9 mouse cellular contexts compared by ENCODE assay signal in the genomic region with DNA sequence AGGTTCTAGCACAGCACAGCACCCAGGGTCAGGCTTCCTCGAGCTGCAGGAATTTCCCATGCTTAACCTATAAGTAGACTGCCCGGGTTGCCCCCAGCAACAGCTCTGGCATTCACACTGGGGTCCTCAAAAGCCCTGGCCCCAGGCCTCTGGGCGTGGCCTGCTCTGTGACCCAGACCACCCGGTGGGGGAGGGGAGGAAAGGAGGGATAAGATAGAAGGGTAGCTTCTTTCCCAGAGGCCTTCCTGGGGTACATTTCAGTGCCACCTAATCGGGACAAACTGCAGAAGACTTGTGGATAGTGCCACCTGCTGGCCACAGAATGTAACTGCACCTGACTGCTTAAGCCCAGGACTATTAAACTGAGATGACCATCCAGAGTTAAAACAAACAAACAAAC. TPM values are rescaled to one million over a fixed set of nuclear protein-coding genes. Genes with fewer than 3 reads are reported as not detected.
DNase-seq lines count a peak whose midpoint lies in the region; ATAC-seq lines count a peak whose summit lies in the region.
"Had no signal": no experiment of that assay in that cellular context is flagged by ENCODE, and none has a peak within 500 bp of the region (broad histone marks: within the 10 kb centered on the region; RNA-seq: fewer than 3 reads in every experiment).

No protein-coding gene starts in this region.

- WGBS in forebrain, embryonic 14.5 days, result 3% methylated on average over 5 of the region's 5 CpGs
- 3% methylated on average over 5 of the region's 5 CpGs for WGBS in hindbrain, embryonic 15.5 days
- 11% methylated on average over 5 of the region's 5 CpGs for WGBS in limb, embryonic 10.5 days
- 2% methylated on average over 5 of the region's 5 CpGs for WGBS in midbrain, embryonic 12.5 days

- no peaks in the 10 kb centered on the region for H3K9me3 ChIP-seq in forebrain, embryonic 14.5 days (replicated peaks; ENCODE audit: control insufficient read depth, low read length)
- no peaks in the 10 kb centered on the region for H3K9me3 ChIP-seq in hindbrain, embryonic 15.5 days
- no peaks in the 10 kb centered on the region for H3K9me3 ChIP-seq in limb, embryonic 10.5 days (replicated peaks)
- H3K9me3 ChIP-seq in midbrain, embryonic 12.5 days, result no peaks in the 10 kb centered on the region

- H3K4me1 ChIP-seq in forebrain, embryonic 14.5 days (ENCODE audit: control insufficient read depth, insufficient read depth, low read length), result no peaks in the 10 kb centered on the region
- peaks cover 15% of the 10 kb centered on the region for H3K4me1 ChIP-seq in hindbrain, embryonic 15.5 days (replicated peaks)
- peaks cover 23% of the 10 kb centered on the region for H3K4me1 ChIP-seq in limb, embryonic 10.5 days
- peaks cover 11% of the 10 kb centered on the region for H3K4me1 ChIP-seq in midbrain, embryonic 12.5 days

- no peak overlapping the region for H3K4me2 ChIP-seq in forebrain, embryonic 14.5 days (ENCODE audit: low read length)
- no peak overlapping the region for H3K4me2 ChIP-seq in hindbrain, embryonic 15.5 days
- peak overlapping the region; percentile 10; the same call in 1 of the 2 replicates for H3K4me2 ChIP-seq in midbrain, embryonic 12.5 days (replicated peaks)

- H3K9ac ChIP-seq in forebrain, embryonic 14.5 days (ENCODE audit: low read length), result no peak overlapping the region
- H3K9ac ChIP-seq in hindbrain, embryonic 15.5 days, result no peak overlapping the region
- no peak overlapping the region for H3K9ac ChIP-seq in midbrain, embryonic 12.5 days (replicated peaks)

- peak; percentile 68 to 71 for DNase-seq in left cerebral cortex, adult 18-20 months (ENCODE audit: low spot score in 2 of 2)
- no peak for DNase-seq in left cerebral cortex, adult 8-10 months (ENCODE audit: low spot score in 2 of 2)
- DNase-seq in forebrain, embryonic 14.5 days (ENCODE audit: low spot score), result peak; percentile 83
- DNase-seq in limb, embryonic 10.5 days (ENCODE audit: low spot score), result peak; percentile 83
- peak; percentile 39 to 69 for DNase-seq in spleen, postnatal 10 days (ENCODE audit: low spot score in 2 of 2)

- H3K36me3 ChIP-seq in forebrain, embryonic 14.5 days (ENCODE audit: control insufficient read depth, insufficient read depth, low read length), result no peaks in the 10 kb centered on the region
- no peaks in the 10 kb centered on the region for H3K36me3 ChIP-seq in hindbrain, embryonic 15.5 days
- no peaks in the 10 kb centered on the region for H3K36me3 ChIP-seq in limb, embryonic 10.5 days
- H3K36me3 ChIP-seq in midbrain, embryonic 12.5 days, result no peaks in the 10 kb centered on the region

- ATAC-seq in cerebellum, adult (ENCODE audit: insufficient number of reproducible peaks, low FRiP score, low TSS enrichment), result peak; percentile 36
- ATAC-seq in forebrain, embryonic 14.5 days, result peak; percentile 45
- peak; percentile 37; the same call in 1 of the 2 replicates for ATAC-seq in hindbrain, embryonic 15.5 days (ENCODE audit: low FRiP score, low read depth)
- ATAC-seq in midbrain, embryonic 12.5 days (ENCODE audit: low FRiP score, low read depth), result peak; percentile 65

- H3K27me3 ChIP-seq in forebrain, embryonic 14.5 days (replicated peaks; ENCODE audit: control insufficient read depth, insufficient read depth, low read length), result peaks cover 32% of the 10 kb centered on the region
- peaks cover 43% of the 10 kb centered on the region for H3K27me3 ChIP-seq in hindbrain, embryonic 15.5 days
- peaks cover 74% of the 10 kb centered on the region for H3K27me3 ChIP-seq in limb, embryonic 10.5 days (ENCODE audit: low read depth, poor library complexity, severe bottlenecking)
- H3K27me3 ChIP-seq in midbrain, embryonic 12.5 days, result peaks cover 68% of the 10 kb centered on the region

- H3K27ac ChIP-seq in forebrain, embryonic 14.5 days (ENCODE audit: low read depth, low read length), result no peak overlapping the region
- no peak overlapping the region for H3K27ac ChIP-seq in hindbrain, embryonic 15.5 days (replicated peaks)
- no peak overlapping the region for H3K27ac ChIP-seq in limb, embryonic 10.5 days
- no peak overlapping the region for H3K27ac ChIP-seq in midbrain, embryonic 12.5 days (replicated peaks)
- H3K27ac ChIP-seq: macrophage had no signal

- H3K4me3 ChIP-seq in forebrain, embryonic 14.5 days (ENCODE audit: low read depth, low read length), result no peak overlapping the region
- H3K4me3 ChIP-seq in hindbrain, embryonic 15.5 days, result no peak overlapping the region
- H3K4me3 ChIP-seq in limb, embryonic 10.5 days, result no peak overlapping the region
- H3K4me3 ChIP-seq in midbrain, embryonic 12.5 days, result no peak overlapping the region

RNA-seq across cellular contexts. Expression of gene Gdf7, which starts 4.7 kb away (rescaled TPM):
- total RNA-seq in left cerebral cortex, adult 18-20 months (2021), result under 1 TPM; 0.47 to 0.93 TPM
- under 1 TPM; 0.51 to 0.98 (median 0.82) TPM for total RNA-seq in left cerebral cortex, adult 8-10 months (2022)
- polyA plus RNA-seq in forebrain, embryonic 14.5 days (2014; fragmentation: Nextera tagmentation; extraction: Ambion mirVana), result not detected in 2 replicates
- 0.41 and 0.65 TPM in 2 replicates for polyA plus RNA-seq in hindbrain, embryonic 15.5 days (2015; fragmentation: Nextera tagmentation; extraction: Ambion mirVana)
- 0.13 and 0.14 TPM in 2 replicates for polyA plus RNA-seq in limb, embryonic 10.5 days (2016; fragmentation: Nextera tagmentation; extraction: Ambion mirVana)
- polyA plus RNA-seq in midbrain, embryonic 12.5 days (2016; fragmentation: Nextera tagmentation; extraction: Ambion mirVana), result 0.74 and 1.2 TPM in 2 replicates
- polyA plus RNA-seq: macrophage had no signal

RNA-seq across cellular contexts. Expression of gene Hs1bp3, which starts 6.8 kb away (rescaled TPM):
- total RNA-seq in left cerebral cortex, adult 18-20 months (2021), result 10 to 100 TPM; 10.9 to 14.6 TPM
- total RNA-seq in left cerebral cortex, adult 8-10 months (2022), result 10 to 100 TPM; 14.4 to 17.1 (median 15.6) TPM
- polyA plus RNA-seq in forebrain, embryonic 14.5 days (2014; fragmentation: Nextera tagmentation; extraction: Ambion mirVana), result 8.3 and 8.4 TPM in 2 replicates
- polyA plus RNA-seq in hindbrain, embryonic 15.5 days (2015; fragmentation: Nextera tagmentation; extraction: Ambion mirVana), result 10.2 and 10.8 TPM in 2 replicates
- polyA plus RNA-seq in limb, embryonic 10.5 days (2016; fragmentation: Nextera tagmentation; extraction: Ambion mirVana), result 18.4 and 19.5 TPM in 2 replicates
- polyA plus RNA-seq in midbrain, embryonic 12.5 days (2016; fragmentation: Nextera tagmentation; extraction: Ambion mirVana), result 11.3 and 11.4 TPM in 2 replicates

Comparison
In these comparisons a context has a peak if more than half of its experiments do, and no peak if none do; other contexts are left out.
1. DNase-seq: peak in left cerebral cortex, adult 18-20 months (2 of 2), forebrain, embryonic 14.5 days (single experiment), limb, embryonic 10.5 days (single experiment) and spleen, postnatal 10 days (2 of 2); none in left cerebral cortex, adult 8-10 months (0 of 2).
2. Peak in every context shown above with its lines, with median percentiles within 50 percentile points of each other: ATAC-seq.